Mouse (Mus musculus): ENCODE measurements around the gene Cdsn.

DNA sequence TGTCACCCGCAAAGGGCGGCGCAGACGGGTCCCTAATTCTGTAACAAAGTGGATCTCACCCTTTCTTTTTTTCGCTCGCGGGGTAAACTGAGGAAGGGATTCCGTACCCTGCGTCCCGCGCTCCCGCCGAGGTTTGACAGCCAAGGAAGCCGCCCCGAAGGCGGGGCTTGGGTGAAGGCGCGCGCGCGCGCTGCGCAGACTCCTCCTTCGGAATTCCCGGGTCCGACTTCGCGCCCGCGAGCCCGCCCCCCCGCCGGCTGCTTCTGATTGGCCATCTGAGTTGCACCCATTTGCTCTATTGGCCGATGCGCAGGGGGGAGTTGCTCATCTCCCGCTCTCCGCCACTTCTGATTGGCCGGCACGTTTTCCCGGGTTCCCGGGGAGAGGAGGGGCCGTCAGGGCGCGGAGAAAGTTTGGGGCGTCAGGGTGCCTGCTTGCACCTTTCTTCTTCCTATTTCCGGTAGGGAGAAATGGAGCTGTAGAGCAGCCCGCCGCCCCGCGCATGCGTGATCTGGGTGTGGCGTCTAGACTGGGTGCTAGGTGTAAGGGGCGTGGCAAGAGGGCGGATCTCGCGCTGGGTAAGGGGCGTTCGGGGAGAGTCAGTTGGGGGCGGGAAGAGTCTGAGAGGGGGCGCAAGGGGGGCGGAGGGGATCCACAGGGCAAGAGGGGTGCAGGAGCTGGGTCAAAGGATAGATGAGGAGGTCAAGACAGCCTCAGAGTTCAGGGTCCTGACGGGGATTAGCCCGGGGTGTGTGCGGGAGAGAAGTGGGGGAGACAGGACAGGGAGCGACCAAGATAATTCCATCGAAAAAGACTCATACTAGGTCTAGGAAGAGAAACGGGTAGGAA is 35.1 kb upstream of the Cdsn start, which contains the start of the genes Tcf19 and Cchcr1:
- TF ChIP-seq GATA1 (IDR thresholded peaks at IDR 0.05; ENCODE audit: borderline replicate concordance, low read length) (no peak), FLI1 (IDR thresholded peaks at IDR 0.05; ENCODE audit: low read length) (peak; percentile 31; the same call in 1 of the 2 replicates)
